8 mouse cellular contexts compared by ENCODE assay signal in genomic region chr1:132312703-132313102, GRCm38 (mm10). TPM values are rescaled to one million over a fixed set of nuclear protein-coding genes. Genes with fewer than 3 reads are reported as not detected.
DNase-seq lines count a peak whose midpoint lies in the region; TF ChIP-seq lines count a peak whose summit lies in the region.

No protein-coding gene starts in this region.

- peak; percentile 67; the same call in 1 of the 2 replicates for TF ChIP-seq CTCF in brain, embryonic 14.5 days (IDR thresholded peaks at IDR 0.05; ENCODE audit: borderline replicate concordance, extremely low read depth, insufficient read depth, insufficient read length)

- peak; percentile 33 to 82 for DNase-seq in frontal cortex, adult 2 months (ENCODE audit: extremely low spot score in 1 of 2, low spot score in 1 of 2)
- no peak for DNase-seq in frontal cortex, postnatal 10 days (ENCODE audit: low spot score in 2 of 2)
- DNase-seq in A20 (ENCODE audit: low read depth, low spot score): peak; percentile 66
- DNase-seq in brain, embryonic 14.5 days (ENCODE audit: low read depth): peak; percentile 85
- peak; percentile 49 for DNase-seq in forelimb bud, embryonic 11.5 days (ENCODE audit: low read depth, low spot score)
- DNase-seq in kidney, postnatal 10 days: peak; percentile 83
- peak; percentile 75 for DNase-seq in lung, postnatal 14 days
- peak; percentile 59 to 61 for DNase-seq in spleen, postnatal 36 days (ENCODE audit: low spot score in 2 of 2)

- no peak for TF ChIP-seq POLR2A in brain, embryonic 14.5 days (IDR thresholded peaks at IDR 0.05; ENCODE audit: borderline replicate concordance, extremely low read depth, insufficient read depth, insufficient read length, poor library complexity, severe bottlenecking)

RNA-seq across cellular contexts. Expression of gene Nuak2, which starts 3.2 kb away (rescaled TPM):
- 0.84 and 1.0 TPM in 2 replicates for polyA plus RNA-seq in frontal cortex, adult 2 months (2012; rRNA removed)
- polyA plus RNA-seq in brain, embryonic 14.5 days (2012; rRNA removed): 22.3 and 23.7 TPM in 2 replicates

RNA-seq across cellular contexts. Expression of gene Klhdc8a, which starts 14.3 kb away (rescaled TPM):
- 8.8 and 10.1 TPM in 2 replicates for polyA plus RNA-seq in frontal cortex, adult 2 months (2012; rRNA removed)
- 5.7 and 8.1 TPM in 2 replicates for polyA plus RNA-seq in brain, embryonic 14.5 days (2012; rRNA removed)

Comparison
In these comparisons a context has a peak if more than half of its experiments do, and no peak if none do; other contexts are left out.
1. DNase-seq: peak in frontal cortex, adult 2 months (2 of 2), A20 (single experiment), brain, embryonic 14.5 days (single experiment), forelimb bud, embryonic 11.5 days (single experiment), kidney, postnatal 10 days (single experiment), lung, postnatal 14 days (single experiment) and spleen, postnatal 36 days (2 of 2); none in frontal cortex, postnatal 10 days (0 of 2).
2. RNA of gene Nuak2, which starts 3.2 kb away (polyA plus RNA-seq): 22.3 to 23.7 TPM in brain, embryonic 14.5 days; 0.84 to 1.0 TPM in frontal cortex, adult 2 months; every median in the first group is over 10 times any median in the second.